Mouse (Mus musculus): ENCODE data around the gene Nptxr.

- TF ChIP-seq CTCF (IDR thresholded peaks at IDR 0.05; ENCODE audit: extremely low read depth, insufficient read length, insufficient replicate concordance, low read depth, low read length) = no peak
- TF ChIP-seq POLR2A (IDR thresholded peaks at IDR 0.05; ENCODE audit: low read depth, low read length) = no peak
Observed at GRCm38 (mm10) chr15:79740739-79741138, 63.8 kb downstream of the Nptxr start.
